Mouse (Mus musculus) CH12.LX (cell line): ENCODE data around the gene Nrxn3. TPM values are rescaled to one million over a fixed set of nuclear protein-coding genes. Genes with fewer than 3 reads are reported as not detected.

ENCODE experiments used
- DNase-seq: peaks from one replicate; pipeline ENCODE4 v3.0.0-alpha.2; 2013; ENCODE audit errors: extremely low read depth
- H3K27ac ChIP-seq: 2 replicates; pipeline ENCODE4 v1.5.1; 2012; ENCODE audit warnings: low read depth, mild to moderate bottlenecking, control low read depth, moderate library complexity; ENCODE audit not compliant: insufficient read depth
- H3K27me3 ChIP-seq: replicated peaks from 2 replicates; pipeline ENCODE3; 2012; ENCODE audit warnings: inconsistent platforms
- H3K36me3 ChIP-seq, 2 experiments: replicated peaks in 1 of 2; 2 replicates each; pipeline versions ENCODE3 to v1.6.1; 2012; ENCODE audit warnings: inconsistent platforms in 1 of 2, low read length in 1 of 2, mild to moderate bottlenecking in 1 of 2, mixed read lengths in 1 of 2, moderate library complexity in 1 of 2; ENCODE audit not compliant: control insufficient read depth in 1 of 2, insufficient read depth in 1 of 2
- H3K4me1 ChIP-seq, 2 experiments: 2 replicates each; pipeline ENCODE4 v1.6.1; 2012; ENCODE audit warnings: inconsistent platforms in 1 of 2, moderate library complexity in 1 of 2; ENCODE audit not compliant: insufficient read depth in 2 of 2, control insufficient read depth in 1 of 2
- H3K4me2 ChIP-seq: 2 replicates; pipeline ENCODE4 v1.6.1; 2012; ENCODE audit warnings: low read depth, mild to moderate bottlenecking, control low read depth; ENCODE audit not compliant: poor library complexity, insufficient read depth, severe bottlenecking
- H3K4me3 ChIP-seq, 3 experiments: fragments of 150-350 bp in 1 of 3; sonication (generic) in 1 of 3; replicated peaks in 1 of 3; 2 replicates each; pipeline versions ENCODE3 to v1.5.1; 2011 to 2012; ENCODE audit warnings: low read depth in 2 of 3, low read length in 2 of 3, mild to moderate bottlenecking in 2 of 3, moderate library complexity in 2 of 3, control low read depth in 1 of 3, improper control_type of control experiment in 1 of 3, inconsistent platforms in 1 of 3, mixed read lengths in 1 of 3; ENCODE audit not compliant: poor library complexity in 1 of 3
- H3K79me2 ChIP-seq: replicated peaks from 2 replicates; pipeline ENCODE4 v1.6.1; 2012; ENCODE audit warnings: mild to moderate bottlenecking, moderate library complexity; ENCODE audit not compliant: control insufficient read depth, poor library complexity, insufficient read depth, severe bottlenecking; ENCODE audit errors: extremely low read depth
- H3K9ac ChIP-seq: 2 replicates; pipeline ENCODE4 v1.6.1; 2012; ENCODE audit warnings: low read depth, mild to moderate bottlenecking, control low read depth, moderate library complexity; ENCODE audit not compliant: insufficient read depth
- H3K9me3 ChIP-seq: replicated peaks from 2 replicates; pipeline ENCODE3; 2012; ENCODE audit warnings: low read length, inconsistent platforms, mixed read lengths
- BHLHE40 ChIP-seq: IDR thresholded peaks from 2 replicates; pipeline ENCODE4 v1.6.1; 2011; ENCODE audit warnings: mild to moderate bottlenecking, low read depth, low read length, improper control_type of control experiment
- CHD1 ChIP-seq: IDR thresholded peaks from 2 replicates; pipeline ENCODE4 v1.6.1; 2012; ENCODE audit warnings: low read depth, low read length, improper control_type of control experiment, inconsistent platforms
- CTCF ChIP-seq, 2 experiments: IDR thresholded peaks in 1 of 2; conservative IDR thresholded peaks in 1 of 2; 2 replicates each; pipeline ENCODE4 v1.5.1; 2011 to 2012; ENCODE audit warnings: low read depth in 2 of 2, low read length in 2 of 2, improper control_type of control experiment in 1 of 2, inconsistent platforms in 1 of 2, mild to moderate bottlenecking in 1 of 2, moderate library complexity in 1 of 2
- E2F4 ChIP-seq: IDR thresholded peaks from 2 replicates; pipeline ENCODE4 v1.6.1; 2011; ENCODE audit warnings: low read depth, low read length, improper control_type of control experiment; ENCODE audit not compliant: insufficient replicate concordance
- ELF1 ChIP-seq: IDR thresholded peaks from 2 replicates; pipeline ENCODE4 v1.6.1; 2014; ENCODE audit warnings: low read depth, mild to moderate bottlenecking, inconsistent platforms, low read length, improper control_type of control experiment
- EP300 ChIP-seq: IDR thresholded peaks from 2 replicates; pipeline ENCODE4 v1.6.1; 2011; ENCODE audit warnings: low read length, improper control_type of control experiment
- IRF4 ChIP-seq: IDR thresholded peaks from 2 replicates; pipeline ENCODE4 v1.6.1; 2014; ENCODE audit warnings: low read depth, mild to moderate bottlenecking, inconsistent platforms, low read length, improper control_type of control experiment
- JUN ChIP-seq: IDR thresholded peaks from 2 replicates; pipeline ENCODE4 v1.6.1; 2011; ENCODE audit warnings: low read depth, mild to moderate bottlenecking, low read length, improper control_type of control experiment, moderate library complexity; ENCODE audit not compliant: insufficient read depth
- JUND ChIP-seq: conservative IDR thresholded peaks from 2 replicates; pipeline ENCODE4 v1.6.1; 2011; ENCODE audit warnings: low read depth, low read length, improper control_type of control experiment
- KAT2A ChIP-seq: IDR thresholded peaks from 2 replicates; pipeline ENCODE4 v1.6.1; 2012; ENCODE audit warnings: low read length, improper control_type of control experiment, inconsistent platforms; ENCODE audit not compliant: insufficient replicate concordance
- MAFK ChIP-seq: IDR thresholded peaks from 2 replicates; pipeline ENCODE4 v1.6.1; 2011; ENCODE audit warnings: low read length, improper control_type of control experiment; ENCODE audit not compliant: insufficient replicate concordance
- MAX ChIP-seq: IDR thresholded peaks from 2 replicates; pipeline ENCODE4 v1.6.1; 2011; ENCODE audit warnings: low read length, improper control_type of control experiment
- MAZ ChIP-seq: IDR thresholded peaks from 2 replicates; pipeline ENCODE4 v1.6.1; 2012; ENCODE audit warnings: low read depth, mild to moderate bottlenecking, inconsistent platforms, low read length, improper control_type of control experiment, moderate library complexity
- MEF2A ChIP-seq: IDR thresholded peaks from 2 replicates; pipeline ENCODE4 v1.6.1; 2014; ENCODE audit warnings: low read depth, mild to moderate bottlenecking, inconsistent platforms, low read length, improper control_type of control experiment, borderline replicate concordance
- NELFE ChIP-seq: IDR thresholded peaks from 2 replicates; pipeline ENCODE4 v1.6.1; 2011; ENCODE audit warnings: low read depth, low read length, improper control_type of control experiment
- PAX5 ChIP-seq: IDR thresholded peaks from 2 replicates; pipeline ENCODE4 v1.6.1; 2012; ENCODE audit warnings: low read length, inconsistent platforms, mixed read lengths
- RCOR1 ChIP-seq: conservative IDR thresholded peaks from 2 replicates; pipeline ENCODE4 v1.6.1; 2012; ENCODE audit warnings: low read depth, mild to moderate bottlenecking, inconsistent platforms, low read length, improper control_type of control experiment
- SIN3A ChIP-seq: IDR thresholded peaks from 2 replicates; pipeline ENCODE4 v1.6.1; 2012; ENCODE audit warnings: low read length, improper control_type of control experiment, inconsistent platforms
- TBP ChIP-seq: conservative IDR thresholded peaks from 2 replicates; pipeline ENCODE4 v1.6.1; 2011; ENCODE audit warnings: low read depth, low read length, improper control_type of control experiment
- TCF12 ChIP-seq: IDR thresholded peaks from 2 replicates; pipeline ENCODE4 v1.6.1; 2014; ENCODE audit warnings: low read depth, mild to moderate bottlenecking, inconsistent platforms, low read length, improper control_type of control experiment
- USF2 ChIP-seq: conservative IDR thresholded peaks from 2 replicates; pipeline ENCODE4 v1.6.1; 2011; ENCODE audit warnings: low read depth, low read length, improper control_type of control experiment
- ZC3H11A ChIP-seq: IDR thresholded peaks from 2 replicates; pipeline ENCODE4 v1.6.1; 2012; ENCODE audit warnings: low read depth, mild to moderate bottlenecking, inconsistent platforms, low read length, improper control_type of control experiment
- ZKSCAN1 ChIP-seq: IDR thresholded peaks from 2 replicates; pipeline ENCODE4 v1.6.1; 2012; ENCODE audit warnings: low read depth, inconsistent platforms, low read length, improper control_type of control experiment, borderline replicate concordance
- ZMIZ1 ChIP-seq: IDR thresholded peaks from 2 replicates; pipeline ENCODE4 v1.6.1; 2012; ENCODE audit warnings: low read depth, mild to moderate bottlenecking, inconsistent platforms, low read length, improper control_type of control experiment
- ZNF384 ChIP-seq: IDR thresholded peaks from 2 replicates; pipeline ENCODE4 v1.6.1; 2012; ENCODE audit warnings: low read depth, low read length, improper control_type of control experiment, inconsistent platforms
- dilution Hi-C: fragments of 300-500 bp; cut with MboI; formaldehyde crosslinking; loops from 2 replicates; pipeline ENCODE4 v1.14.3; 2020; ENCODE audit warnings: low sequenced_read_pairs; ENCODE audit not compliant: extremely low pct_unique_long_range_greater_than_20kb, extremely low pct_ligation_motif_present
- in situ Hi-C: fragments of 300-500 bp; cut with MboI; formaldehyde crosslinking; loops from 3 replicates; pipeline ENCODE4 v1.14.3; 2019; ENCODE audit warnings: low sequenced_read_pairs, low pct_ligation_motif_present, low pct_unique_long_range_greater_than_20kb, mixed read lengths
- polyA plus RNA-seq: library from polyadenylated mRNA; unstranded; fragments of >175 nt; gene quantifications from 2 replicates; pipeline ENCODE4 v1.2.1, GENCODE M21; 2012; ENCODE audit warnings: low read depth; ENCODE audit not compliant: insufficient read length
- total RNA-seq, 2 experiments: library from RNA; depleted of rRNA; stranded (reverse); fragments of 300-350 nt in 1 of 2; fragments of >200 nt in 1 of 2; gene quantifications; 2 replicates each; pipeline ENCODE4 v1.2.3; 2012 to 2014

The Nrxn3 gene
- total and polyA plus RNA-seq, 3 experiments: 0.04 to 0.17 (median 0.09) TPM

DNA sequence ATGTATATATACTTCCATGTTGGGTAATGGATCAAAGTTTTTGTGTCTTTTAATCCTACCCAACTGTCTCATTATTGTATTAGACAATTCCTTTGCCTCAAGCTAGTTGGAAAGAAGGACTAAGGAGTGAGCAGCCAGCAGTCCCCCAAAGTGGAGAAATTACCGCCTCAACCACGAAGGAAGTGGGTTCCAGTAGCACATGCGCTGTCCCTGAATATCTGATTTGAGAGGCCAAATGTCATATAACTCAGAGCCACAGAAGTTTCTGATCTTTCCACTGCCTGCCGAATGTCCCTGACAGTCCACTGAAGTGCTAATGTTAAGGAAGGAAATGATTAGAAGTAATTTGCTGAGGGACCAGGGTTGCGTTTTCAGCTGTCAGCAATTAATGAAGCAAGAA is 1223.8 kb downstream of the Nrxn3 start:
- TF ChIP-seq ZMIZ1 (no peak), MAZ (no peak), BHLHE40 (no peak), CTCF (conservative IDR thresholded peaks at IDR 0.05 in 1 of 2, IDR thresholded peaks at IDR 0.05 in 1 of 2; ENCODE audit: low read depth in 2 of 2, low read length in 2 of 2) (no peak), ELF1 (no peak), MAX (no peak), NELFE (no peak), TCF12 (no peak), PAX5 (no peak), E2F4 (no peak), MEF2A (no peak), RCOR1 (no peak), IRF4 (no peak), ZKSCAN1 (no peak), KAT2A (no peak), MAFK (no peak), SIN3A (no peak)
- H3K27ac ChIP-seq: no peak overlapping the region
- H3K4me2 ChIP-seq: no peak overlapping the region
- DNase-seq: no peak
- no peaks in the 10 kb centered on the region for H3K9me3 ChIP-seq
- dilution Hi-C loops: no loop called here
- no peak overlapping the region for H3K4me3 ChIP-seq
- in situ Hi-C loops: no loop called here
- H3K4me1 ChIP-seq: no peaks in the 10 kb centered on the region
- no peaks in the 10 kb centered on the region for H3K36me3 ChIP-seq
- no peaks in the 10 kb centered on the region for H3K27me3 ChIP-seq
- H3K79me2 ChIP-seq: no peaks in the 10 kb centered on the region
- H3K9ac ChIP-seq: no peak overlapping the region

- Histone ChIP-seq H3K4me3 (no peak overlapping the region), H3K4me2 (no peak overlapping the region), H3K36me3 (no peaks in the 10 kb centered on the region), H3K9ac (no peak overlapping the region), H3K27ac (no peak overlapping the region), H3K4me1 (peaks cover 0 to 8% of the 10 kb centered on the region in 2 experiments; a peak in 2 of 4 replicates), H3K79me2 (no peaks in the 10 kb centered on the region), H3K27me3 (no peaks in the 10 kb centered on the region), H3K9me3 (no peaks in the 10 kb centered on the region)
- TF ChIP-seq TBP: no peak
- TF ChIP-seq ZNF384: no peak
- no peak for TF ChIP-seq TCF12
- TF ChIP-seq NELFE: no peak
- TF ChIP-seq USF2: no peak
- no peak for TF ChIP-seq JUND
- TF ChIP-seq JUN: no peak
- no peak for TF ChIP-seq ZC3H11A
- no peak for TF ChIP-seq CHD1
- no peak for TF ChIP-seq EP300
- no peak for TF ChIP-seq RCOR1
- no peak for TF ChIP-seq ZMIZ1
- dilution Hi-C loops (no loop called here), in situ Hi-C loops (no loop called here)
- DNase-seq: no peak
These were observed 1230.6 kb downstream of the Nrxn3 start for GRCm38 (mm10) chr12:89953237-89953636.
